Mouse (Mus musculus): ENCODE measurements at regions not wholly inside any gene's neighbourhood (a gene's known extent, or its start where the extent isn't known, plus 50 kb on each side); places are given as distances from the start of the nearest gene placed in this dataset.
A peak's percentile ranks its signal among the peaks of the same experiment; 100 is the strongest.
"Not testable (repeated sequence)": the region's sequence is repeated elsewhere in the genome, so short reads cannot be mapped to it uniquely, and the experiment has no call there.

DNA sequence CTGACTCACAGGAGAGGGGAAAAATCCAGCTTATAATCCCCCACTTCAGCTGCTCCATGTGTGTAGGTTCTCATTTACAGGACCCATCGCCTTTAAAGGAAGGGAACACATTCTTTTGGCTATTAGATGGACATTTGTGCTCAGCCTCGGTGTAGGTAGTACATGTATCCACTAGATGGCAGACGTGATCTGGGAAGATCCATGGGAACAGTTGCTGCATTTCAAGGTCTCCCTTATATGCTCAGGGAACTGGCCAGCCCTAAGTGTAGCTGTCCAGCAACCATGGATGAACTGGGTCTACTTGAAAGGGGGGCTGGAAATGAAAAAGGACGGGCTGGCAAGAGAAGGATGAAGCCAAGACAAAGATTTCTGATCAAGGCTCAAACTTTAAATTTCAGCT, 124.0 kb downstream of the Akain1 start:
- Histone ChIP-seq H3K27ac (ENCODE audit: insufficient read depth, low read length) (no peak overlapping the region), H3K4me1 (ENCODE audit: control insufficient read depth, insufficient read depth, low read length) (0 out of 2 replicates have a peak, but pooled peaks cover 2% of the 10 kb centered on the region), H3K4me3 (ENCODE audit: insufficient read depth, low read length) (no peak overlapping the region)
- TF ChIP-seq CTCF (IDR thresholded peaks at IDR 0.05; ENCODE audit: borderline replicate concordance, insufficient read depth, low read length) (peak; percentile 42; the same call in 1 of the 2 replicates), POLR2A (IDR thresholded peaks at IDR 0.05; ENCODE audit: low read depth, low read length) (no peak)

DNA sequence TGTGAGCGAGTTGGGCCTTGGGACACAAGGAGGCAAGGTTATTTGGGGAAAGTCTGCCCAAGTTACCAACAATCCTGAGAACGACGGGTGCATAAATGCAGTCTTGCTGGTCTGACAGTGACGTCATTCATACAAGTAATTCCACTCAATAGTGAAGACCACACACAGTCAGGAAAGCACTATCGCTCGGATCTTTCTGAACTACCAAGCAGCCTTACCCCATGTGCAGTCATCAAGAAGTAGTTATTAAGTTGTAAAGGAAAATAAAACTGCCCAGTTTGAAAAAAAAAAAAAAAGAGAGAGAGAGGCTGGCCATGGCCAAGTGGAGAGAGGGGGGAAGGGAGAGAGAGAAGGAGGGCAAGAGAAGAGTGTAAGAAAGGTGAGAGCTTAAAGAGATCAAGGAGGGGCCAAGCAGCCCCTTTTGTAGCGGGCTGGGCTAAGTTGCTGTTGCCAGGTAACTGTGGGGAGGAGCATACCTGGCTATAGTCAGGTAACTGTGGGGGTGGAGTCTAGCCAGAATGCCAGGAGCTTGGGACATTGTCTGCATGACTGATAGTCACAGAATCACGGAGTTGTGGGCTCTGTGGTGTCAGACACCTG, 132.0 kb downstream of the Akain1 start:
- not testable (repeated sequence) for H3K4me1 ChIP-seq (ENCODE audit: control insufficient read depth, insufficient read depth, low read length); H3K4me3 ChIP-seq (ENCODE audit: insufficient read depth, low read length); H3K27ac ChIP-seq (ENCODE audit: insufficient read depth, low read length)

DNA sequence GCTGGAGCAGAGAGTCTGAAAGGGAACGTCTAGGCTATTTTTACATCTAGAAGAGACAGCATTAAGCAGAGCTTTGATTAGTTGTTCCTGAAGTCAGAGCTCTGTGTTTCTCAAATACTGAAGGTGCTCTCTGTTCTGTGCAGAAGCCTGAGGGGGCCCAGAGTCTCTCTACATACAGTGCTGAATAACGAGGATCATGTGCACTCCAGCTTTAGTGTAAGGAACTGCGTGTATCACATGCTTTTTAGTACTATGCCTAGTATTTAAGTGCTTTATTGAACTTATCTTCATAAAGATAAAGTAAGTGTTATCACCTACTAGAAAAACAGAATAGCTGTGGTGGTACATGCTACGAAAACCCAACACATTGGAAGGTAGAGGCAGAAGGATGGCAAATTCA, 151.4 kb downstream of the Akain1 start:
- TF ChIP-seq CTCF (IDR thresholded peaks at IDR 0.05; ENCODE audit: borderline replicate concordance, insufficient read depth, low read length) (no peak), POLR2A (IDR thresholded peaks at IDR 0.05; ENCODE audit: low read depth, low read length) (no peak)
- Histone ChIP-seq H3K27ac (ENCODE audit: insufficient read depth, low read length) (no peak overlapping the region), H3K4me3 (ENCODE audit: insufficient read depth, low read length) (no peak overlapping the region), H3K4me1 (ENCODE audit: control insufficient read depth, insufficient read depth, low read length) (no peaks in the 10 kb centered on the region)

DNA sequence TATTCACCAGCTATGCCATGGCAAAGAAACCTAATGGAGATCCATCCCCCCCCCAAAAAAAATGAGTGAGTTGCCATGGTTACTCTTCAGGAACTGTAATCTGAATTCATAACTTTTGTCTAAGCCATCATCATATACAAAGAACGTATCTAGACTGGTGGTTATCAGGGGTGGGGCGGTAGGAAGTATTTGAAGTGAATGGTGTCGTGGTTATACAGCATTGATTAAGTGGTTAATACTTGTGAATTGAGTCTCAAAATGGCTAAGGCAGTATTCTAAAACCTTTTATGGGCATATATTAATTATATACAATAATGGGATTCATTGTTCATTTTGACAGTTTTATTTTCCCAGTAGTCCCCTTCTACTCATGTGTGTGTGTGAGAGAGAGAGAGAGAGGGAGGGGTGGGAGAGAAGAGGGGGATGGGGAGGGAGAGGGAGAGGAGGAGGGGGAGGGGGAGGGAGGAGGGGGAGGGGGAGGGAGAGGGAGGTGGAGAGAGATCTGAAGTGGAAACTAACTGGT, 158.7 kb downstream of the Akain1 start:
- TF ChIP-seq POLR2A (IDR thresholded peaks at IDR 0.05; ENCODE audit: low read depth, low read length) (no peak), CTCF (IDR thresholded peaks at IDR 0.05; ENCODE audit: borderline replicate concordance, insufficient read depth, low read length) (no peak)
- no peak overlapping the region for H3K4me3 ChIP-seq (ENCODE audit: insufficient read depth, low read length)
- no peaks in the 10 kb centered on the region for H3K4me1 ChIP-seq (ENCODE audit: control insufficient read depth, insufficient read depth, low read length)
- no peak overlapping the region for H3K27ac ChIP-seq (ENCODE audit: insufficient read depth, low read length)

DNA sequence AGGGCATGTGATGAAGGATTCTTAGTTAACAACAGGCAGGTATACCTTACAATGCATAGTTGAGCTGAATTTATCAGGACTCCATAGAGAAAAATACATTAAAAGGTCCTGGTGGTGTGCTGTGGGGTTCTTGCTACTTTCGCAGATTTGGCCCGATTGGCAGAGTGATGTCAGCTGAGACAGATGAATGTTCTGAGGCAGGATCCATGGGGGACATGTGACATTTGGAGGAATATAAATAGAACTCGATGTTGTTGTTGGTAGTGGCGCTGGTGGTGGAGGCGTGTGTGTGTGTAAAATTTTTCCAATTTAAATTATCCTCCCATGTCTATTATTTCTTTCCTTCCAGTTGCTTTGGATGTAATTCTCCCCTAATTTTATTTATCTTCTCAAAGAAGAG, 159.3 kb downstream of the Akain1 start:
- no peak overlapping the region for H3K27ac ChIP-seq (ENCODE audit: insufficient read depth, low read length)
- no peak overlapping the region for H3K4me3 ChIP-seq (ENCODE audit: insufficient read depth, low read length)
- TF ChIP-seq CTCF (IDR thresholded peaks at IDR 0.05; ENCODE audit: borderline replicate concordance, insufficient read depth, low read length) (no peak), POLR2A (IDR thresholded peaks at IDR 0.05; ENCODE audit: low read depth, low read length) (no peak)
- no peaks in the 10 kb centered on the region for H3K4me1 ChIP-seq (ENCODE audit: control insufficient read depth, insufficient read depth, low read length)

DNA sequence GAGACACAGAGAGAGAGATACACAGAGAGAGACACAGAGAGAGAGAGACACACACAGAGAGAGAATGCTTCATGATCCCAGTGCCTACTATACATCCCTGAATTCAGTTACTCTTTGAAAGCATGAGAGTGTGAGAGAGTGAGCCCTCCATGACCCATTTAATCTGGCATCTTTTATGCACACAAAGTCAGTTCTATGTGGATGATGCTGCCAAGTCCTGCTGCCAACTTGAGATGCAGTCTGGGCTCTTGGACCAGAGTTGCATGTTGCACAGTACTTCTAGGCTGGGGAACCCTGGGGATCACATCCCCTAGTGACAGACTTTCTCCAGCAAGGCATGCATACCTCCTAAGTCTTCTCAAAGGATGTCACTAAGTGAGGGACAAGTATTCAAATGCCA, 164.5 kb downstream of the Akain1 start:
- Histone ChIP-seq H3K4me3 (ENCODE audit: insufficient read depth, low read length) (no peak overlapping the region), H3K27ac (ENCODE audit: insufficient read depth, low read length) (no peak overlapping the region), H3K4me1 (ENCODE audit: control insufficient read depth, insufficient read depth, low read length) (no peaks in the 10 kb centered on the region)
- TF ChIP-seq POLR2A (IDR thresholded peaks at IDR 0.05; ENCODE audit: low read depth, low read length) (no peak), CTCF (IDR thresholded peaks at IDR 0.05; ENCODE audit: borderline replicate concordance, insufficient read depth, low read length) (no peak)

DNA sequence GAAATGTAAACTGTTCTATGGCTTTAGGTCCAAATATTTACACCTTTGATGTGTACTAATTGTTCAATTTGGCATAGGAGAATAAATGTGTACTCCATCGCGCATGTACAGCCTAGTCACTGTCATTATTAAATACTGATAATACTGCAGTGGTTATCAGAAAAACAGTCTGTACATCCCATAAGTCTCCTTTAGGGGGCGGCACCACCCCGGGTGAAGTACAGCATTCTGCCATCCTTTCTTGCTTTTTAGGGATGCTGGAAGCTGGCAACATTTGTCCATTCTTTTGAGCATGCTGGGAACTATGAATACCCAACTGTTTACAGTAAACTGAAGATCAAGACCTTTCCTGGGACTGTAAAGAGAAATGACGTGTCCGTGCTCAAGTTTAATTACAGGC, 165.6 kb downstream of the Akain1 start:
- Histone ChIP-seq H3K4me1 (ENCODE audit: control insufficient read depth, insufficient read depth, low read length) (no peaks in the 10 kb centered on the region), H3K4me3 (ENCODE audit: insufficient read depth, low read length) (no peak overlapping the region), H3K27ac (ENCODE audit: insufficient read depth, low read length) (no peak overlapping the region)
- TF ChIP-seq POLR2A (IDR thresholded peaks at IDR 0.05; ENCODE audit: low read depth, low read length) (no peak), CTCF (IDR thresholded peaks at IDR 0.05; ENCODE audit: borderline replicate concordance, insufficient read depth, low read length) (no peak)

DNA sequence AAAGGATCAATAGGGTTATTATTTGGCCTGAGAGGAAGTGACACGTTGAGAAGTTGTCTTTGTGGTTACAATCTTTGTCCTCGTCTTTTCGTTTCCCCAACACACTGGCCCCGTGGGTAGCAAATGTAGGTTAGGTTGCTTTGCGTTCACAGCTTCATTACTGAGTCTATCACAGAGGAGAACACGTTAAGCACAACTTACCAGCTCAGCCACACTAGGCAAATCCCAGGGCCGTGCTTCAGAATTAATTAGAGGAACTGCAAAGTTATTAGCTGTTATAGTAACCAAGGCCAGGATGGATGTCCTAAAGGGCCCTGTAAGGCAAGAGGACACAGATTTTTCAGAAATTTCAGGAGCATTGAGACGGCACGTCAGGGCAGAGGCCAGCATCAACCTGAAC, 166.3 kb downstream of the Akain1 start:
- TF ChIP-seq POLR2A (IDR thresholded peaks at IDR 0.05; ENCODE audit: low read depth, low read length) (no peak), CTCF (IDR thresholded peaks at IDR 0.05; ENCODE audit: borderline replicate concordance, insufficient read depth, low read length) (no peak)
- Histone ChIP-seq H3K4me1 (ENCODE audit: control insufficient read depth, insufficient read depth, low read length) (no peaks in the 10 kb centered on the region), H3K4me3 (ENCODE audit: insufficient read depth, low read length) (no peak overlapping the region), H3K27ac (ENCODE audit: insufficient read depth, low read length) (no peak overlapping the region)

DNA sequence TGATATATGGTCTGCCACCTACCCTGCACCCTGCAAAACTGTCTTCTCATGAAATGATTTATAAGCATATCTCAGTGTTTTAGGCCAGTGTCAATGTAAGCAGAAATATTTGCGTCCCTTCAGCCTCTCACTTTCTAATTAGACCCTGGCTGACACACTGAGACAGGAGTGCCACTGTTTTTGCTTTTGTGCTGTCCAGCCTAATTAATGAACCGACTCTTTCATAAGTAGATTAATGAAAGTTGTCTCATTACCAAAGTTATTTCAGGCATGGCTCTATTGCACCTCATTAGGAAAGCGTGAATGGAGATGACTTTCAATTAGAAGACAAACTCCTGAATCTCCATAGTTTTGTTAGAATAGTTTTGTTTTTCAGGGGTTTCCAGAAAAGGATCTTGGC, 192.3 kb downstream of the Akain1 start:
- no peak overlapping the region for H3K4me3 ChIP-seq (ENCODE audit: insufficient read depth, low read length)
- H3K27ac ChIP-seq (ENCODE audit: insufficient read depth, low read length) = no peak overlapping the region
- no peaks in the 10 kb centered on the region for H3K4me1 ChIP-seq (ENCODE audit: control insufficient read depth, insufficient read depth, low read length)
- TF ChIP-seq CTCF (IDR thresholded peaks at IDR 0.05; ENCODE audit: borderline replicate concordance, insufficient read depth, low read length) = no peak
- no peak for TF ChIP-seq POLR2A (IDR thresholded peaks at IDR 0.05; ENCODE audit: low read depth, low read length)

DNA sequence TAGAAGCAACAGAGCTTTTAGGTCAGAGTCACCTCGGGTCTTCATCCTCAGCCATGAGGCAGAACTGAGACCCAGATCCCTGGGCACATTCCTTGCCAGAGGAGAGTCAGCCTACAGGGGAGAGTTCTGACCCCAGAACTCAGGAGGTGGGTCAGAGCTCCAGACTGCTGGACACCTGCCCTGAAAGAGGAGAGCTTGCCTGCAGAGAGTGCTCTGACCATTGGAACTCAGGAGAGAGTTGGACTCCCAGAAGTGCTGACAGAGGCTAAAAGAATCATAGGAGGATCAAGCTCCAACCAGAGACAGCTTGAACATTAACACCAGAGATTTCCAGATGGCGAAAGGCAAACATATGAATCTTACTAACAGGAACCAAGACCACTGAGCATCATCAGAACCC, 211.4 kb downstream of the Akain1 start:
- H3K27ac ChIP-seq (ENCODE audit: insufficient read depth, low read length); H3K4me1 ChIP-seq (ENCODE audit: control insufficient read depth, insufficient read depth, low read length); H3K4me3 ChIP-seq (ENCODE audit: insufficient read depth, low read length): not testable (repeated sequence)

DNA sequence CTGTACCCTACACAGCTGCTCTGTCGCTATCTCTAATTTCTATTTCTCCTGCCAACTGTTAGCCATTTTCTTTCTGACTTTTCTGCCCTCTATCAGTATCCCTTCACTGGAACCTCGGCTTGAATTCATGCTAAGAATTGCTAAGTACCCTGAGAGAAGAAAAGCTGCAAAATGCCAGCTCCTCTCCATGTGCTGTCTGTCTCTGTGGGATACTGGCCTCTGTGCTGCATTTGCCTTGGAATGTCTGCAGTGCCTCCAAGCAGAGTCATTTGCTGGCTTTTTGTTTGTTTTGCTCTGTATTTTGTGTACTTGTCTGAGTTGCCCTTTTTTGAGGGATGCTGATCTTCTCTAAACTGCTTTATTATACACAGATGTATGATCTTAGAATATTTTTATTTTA, 215.5 kb downstream of the Akain1 start:
- TF ChIP-seq CTCF (IDR thresholded peaks at IDR 0.05; ENCODE audit: borderline replicate concordance, insufficient read depth, low read length) (no peak), POLR2A (IDR thresholded peaks at IDR 0.05; ENCODE audit: low read depth, low read length) (no peak)
- Histone ChIP-seq H3K4me1 (ENCODE audit: control insufficient read depth, insufficient read depth, low read length) (no peaks in the 10 kb centered on the region), H3K4me3 (ENCODE audit: insufficient read depth, low read length) (no peak overlapping the region), H3K27ac (ENCODE audit: insufficient read depth, low read length) (no peak overlapping the region)

Data from embryonic fibroblast, embryonic 13.5 days (primary cell).